Mouse (Mus musculus) left cerebral cortex, adult 2 months (tissue): ENCODE data around the gene Tlr3. TPM values are rescaled to one million over a fixed set of nuclear protein-coding genes. Genes with fewer than 3 reads are reported as not detected.
A peak's percentile ranks its signal among the peaks of the same experiment; 100 is the strongest.

Experiments used
- DNase-seq, 2 experiments: peaks; one replicate each; pipeline ENCODE4 v3.0.0; 2021 to 2022; ENCODE audit warnings: low spot score in 2 of 2, mixed read lengths in 1 of 2; ENCODE audit errors: extremely low spot score in 1 of 2
- H3K27ac ChIP-seq: fragments of 200-600 bp; 2 replicates; pipeline ENCODE4 v1.8.1; 2022
- H3K4me3 ChIP-seq: fragments of 200-600 bp; 2 replicates; pipeline ENCODE4 v1.8.1; 2022
- CTCF ChIP-seq: fragments of 200-600 bp; IDR thresholded peaks from 2 replicates; pipeline ENCODE4 v1.8.1; 2022; ENCODE audit warnings: antibody characterized with exemption, mild to moderate bottlenecking, moderate library complexity
- intact Hi-C: fragments of 180-260 bp; cut with DNase I; formaldehyde crosslinking; loops from one replicate; pipeline ENCODE4 v1.15.1; 2025
- long read RNA-seq, 2 experiments: library from polyadenylated mRNA; stranded (forward); transcript quantifications; one replicate each; pipeline ENCODE4 v2.0.0; 2021; ENCODE audit warnings: borderline mapping rate in 2 of 2
- total RNA-seq, 2 experiments: library from RNA; stranded (reverse); gene quantifications; 2 replicates each; pipeline ENCODE4 v1.2.3; 2021

Gene Tlr3
- total RNA-seq, result 1 to 10 TPM; 8.7 to 8.8 TPM
- long read RNA-seq, experiment 1, full-length matches to known transcripts, result 2 of 8 reads
- long read RNA-seq, experiment 1, partial matches to known transcripts, result 2 of 8 reads
- long read RNA-seq, experiment 1, other reads (novel, unspliced or antisense), result 4 of 8 reads
- long read RNA-seq, experiment 2, partial matches to known transcripts, result 0 of 6 reads
- long read RNA-seq, experiment 2, other reads (novel, unspliced or antisense), result 6 of 6 reads

DNA sequence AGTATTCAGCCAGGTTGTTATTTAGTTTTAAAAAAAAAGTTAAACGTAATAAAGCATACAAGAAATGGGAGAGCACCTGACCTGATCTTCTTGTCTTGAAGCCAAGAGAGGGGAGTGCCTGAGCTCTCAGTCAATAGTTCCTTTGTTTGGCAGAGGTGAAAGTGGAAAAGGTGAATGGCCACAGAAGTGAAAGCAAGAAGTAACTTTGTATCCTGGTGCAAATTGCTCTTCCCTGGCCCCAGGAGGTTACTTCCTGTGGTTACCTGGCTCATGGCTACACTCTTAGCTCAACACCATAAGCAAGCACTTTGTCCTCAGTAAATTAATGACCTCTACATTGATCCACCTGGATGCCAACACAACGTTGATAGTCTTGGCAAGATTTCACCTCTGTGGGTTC lies at the start of gene Tlr3:
Tlr3 (minus strand) TSS at position 199 of the 400 bp plus-strand sequence.
- intact Hi-C loops, result no loop called here
- TF ChIP-seq CTCF, result no peak
- peak within 1 kb of the TSS; percentile 58 for H3K4me3 ChIP-seq
- DNase-seq, result no peak
- H3K27ac ChIP-seq, result peak within 1 kb of the TSS; percentile 81

DNA sequence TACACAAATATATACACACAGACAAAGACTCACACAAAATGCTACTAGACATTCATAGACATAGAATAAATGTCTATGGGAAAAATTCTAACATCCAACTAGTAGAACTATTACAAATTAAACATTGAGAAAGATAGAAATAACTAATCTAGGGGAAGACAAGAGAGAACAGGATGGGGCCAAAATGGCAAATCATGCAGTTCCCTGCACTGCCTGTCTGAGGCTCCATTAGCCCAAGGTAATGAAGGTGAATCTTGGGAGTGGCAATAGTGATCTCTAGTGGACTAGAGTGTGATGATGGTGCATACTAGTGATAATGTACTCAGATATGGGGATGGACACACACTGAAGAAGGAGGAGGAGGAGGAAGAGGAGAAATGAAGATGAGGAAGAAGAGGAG lies 47.0 kb upstream of the Tlr3 start:
- H3K27ac ChIP-seq, result no peak overlapping the region
- H3K4me3 ChIP-seq, result no peak overlapping the region
- intact Hi-C loops, result no loop called here
- TF ChIP-seq CTCF, result no peak; the same call in 1 of the 2 replicates
- DNase-seq, result no peak

DNA sequence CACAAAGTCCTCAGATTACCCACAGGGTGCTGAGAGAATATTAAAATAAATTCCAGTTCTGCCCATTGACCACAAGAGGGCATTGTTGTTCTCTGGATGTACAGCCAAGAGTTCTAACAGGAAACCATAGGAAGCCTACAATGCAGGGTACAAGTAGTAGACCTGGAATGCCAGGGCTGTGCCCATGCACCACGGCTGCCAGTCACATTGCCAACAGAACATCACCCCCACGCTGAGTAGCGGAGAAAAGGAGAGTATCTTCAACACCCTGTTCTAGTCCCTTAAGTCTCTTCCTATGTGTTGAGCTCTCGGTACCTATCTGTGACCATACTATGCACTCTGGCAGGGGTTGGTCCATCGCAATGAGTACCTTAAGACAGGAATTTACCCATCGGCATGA lies 43.5 kb upstream of the Tlr3 start:
- DNase-seq, result peak; percentile 41 to 54
- H3K4me3 ChIP-seq, result no peak overlapping the region
- no peak overlapping the region for H3K27ac ChIP-seq
- intact Hi-C loops, result loop anchor here (1.0 to 5.0 kb wide), 3 partner anchors 263 to 483 kb away; no protein-coding TSS in a partner anchor
- TF ChIP-seq CTCF, result peak; percentile 88

DNA sequence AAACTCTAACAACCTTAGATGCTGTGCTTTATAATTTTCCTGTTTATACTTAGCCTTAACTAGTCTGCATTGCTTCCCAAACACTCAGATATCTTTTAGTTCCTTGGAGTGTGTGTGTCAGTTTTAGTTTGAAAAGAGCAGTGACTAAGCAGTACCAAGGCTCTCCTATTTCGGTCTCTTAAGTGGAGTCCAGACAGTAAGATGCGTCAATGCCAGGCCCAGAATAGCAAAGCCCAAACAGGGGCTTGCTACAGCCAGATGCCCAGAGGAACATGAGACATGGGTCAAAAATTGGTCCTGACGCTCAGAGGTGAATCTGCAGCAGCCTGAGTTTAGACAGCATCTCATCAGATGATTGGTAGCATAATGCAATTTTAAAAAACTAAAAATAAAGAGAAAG lies 41.2 kb upstream of the Tlr3 start:
- DNase-seq, result peak in 1 of 2 experiments; percentile 19
- intact Hi-C loops, result loop anchor here (2.0 to 5.0 kb wide), 4 partner anchors 107 to 485 kb away; no protein-coding TSS in a partner anchor
- H3K4me3 ChIP-seq, result no peak overlapping the region
- no peak for TF ChIP-seq CTCF
- H3K27ac ChIP-seq, result no peak overlapping the region

DNA sequence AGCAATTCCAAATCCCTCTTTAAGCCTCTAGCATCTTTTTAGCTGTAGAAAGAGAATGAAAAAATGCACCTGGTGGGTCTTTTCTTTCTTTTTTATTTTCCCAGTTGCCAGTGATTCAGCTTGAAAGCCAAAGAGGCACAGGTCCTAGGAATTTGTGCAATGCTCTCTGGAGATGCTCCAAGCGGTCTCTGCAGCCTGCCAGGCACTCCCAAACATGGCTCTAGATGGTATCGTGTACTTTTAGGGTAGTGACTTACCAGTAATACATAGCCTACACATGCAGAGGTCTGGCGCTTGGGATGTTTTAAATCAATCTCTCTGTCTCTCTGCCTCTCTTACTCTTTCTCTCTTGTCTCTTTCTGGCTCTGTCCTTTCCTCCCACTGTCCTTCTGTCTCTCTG lies 38.0 kb upstream of the Tlr3 start:
- Histone ChIP-seq H3K4me3 (no peak overlapping the region), H3K27ac (peak overlapping the region; percentile 10; the same call in 1 of the 2 replicates)
- DNase-seq, result no peak
- intact Hi-C loops, result no loop called here
- TF ChIP-seq CTCF, result no peak

DNA sequence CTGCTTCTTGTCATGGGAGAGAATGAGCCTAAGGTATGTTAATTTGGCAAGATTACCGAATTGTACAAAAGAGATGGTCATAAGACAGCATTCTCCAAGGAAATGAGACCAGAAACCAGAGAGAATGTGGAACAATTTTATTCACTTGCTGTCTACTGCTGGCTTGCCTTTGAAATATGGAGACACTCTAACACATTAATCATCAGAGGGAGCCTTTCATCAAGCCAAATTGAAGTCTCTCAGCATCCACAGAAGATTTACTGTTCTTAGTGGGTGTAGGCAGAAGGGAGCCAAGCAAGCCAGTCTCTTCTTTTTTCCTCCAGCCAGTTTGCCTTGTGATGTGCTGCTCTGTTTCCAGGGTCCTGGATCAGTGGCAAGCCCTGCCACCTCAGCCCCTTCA lies 37.4 kb upstream of the Tlr3 start:
- TF ChIP-seq CTCF, result no peak
- Histone ChIP-seq H3K27ac (peak overlapping the region; percentile 10; the same call in 1 of the 2 replicates), H3K4me3 (no peak overlapping the region)
- DNase-seq, result no peak
- intact Hi-C loops, result no loop called here

DNA sequence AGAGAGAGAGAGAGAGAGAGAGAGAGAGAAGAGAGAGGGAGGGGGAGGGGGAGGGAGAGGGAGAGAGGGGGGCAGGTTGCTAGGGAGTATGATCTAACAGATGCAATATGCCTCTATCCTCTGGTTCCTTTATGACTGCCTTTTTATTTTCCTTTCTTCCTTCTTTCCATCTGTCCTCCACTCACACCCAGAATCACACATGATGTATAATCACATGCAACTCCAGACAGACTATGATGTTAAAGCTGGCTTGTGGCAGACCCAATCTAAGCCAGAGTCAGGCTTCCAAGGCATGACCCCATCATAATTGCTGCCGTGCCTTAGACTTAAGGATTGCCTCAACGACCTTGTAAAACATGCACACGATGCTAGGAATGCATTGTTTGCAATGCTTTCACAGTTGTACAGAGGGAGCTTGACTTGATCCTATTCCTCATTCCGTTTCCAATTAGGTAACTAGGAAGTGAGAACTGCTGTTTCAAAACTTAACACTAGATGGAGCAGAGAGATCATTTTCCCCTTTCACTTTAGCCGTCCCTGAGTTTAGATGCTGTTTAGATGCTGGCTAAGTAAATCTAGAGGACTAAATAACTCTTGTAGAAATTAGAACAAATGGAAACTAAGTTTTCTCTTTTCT lies 28.1 kb upstream of the Tlr3 start:
- peak overlapping the region; percentile 53; the same call in 1 of the 2 replicates for H3K27ac ChIP-seq
- TF ChIP-seq CTCF, result peak; percentile 78
- no peak for DNase-seq

DNA sequence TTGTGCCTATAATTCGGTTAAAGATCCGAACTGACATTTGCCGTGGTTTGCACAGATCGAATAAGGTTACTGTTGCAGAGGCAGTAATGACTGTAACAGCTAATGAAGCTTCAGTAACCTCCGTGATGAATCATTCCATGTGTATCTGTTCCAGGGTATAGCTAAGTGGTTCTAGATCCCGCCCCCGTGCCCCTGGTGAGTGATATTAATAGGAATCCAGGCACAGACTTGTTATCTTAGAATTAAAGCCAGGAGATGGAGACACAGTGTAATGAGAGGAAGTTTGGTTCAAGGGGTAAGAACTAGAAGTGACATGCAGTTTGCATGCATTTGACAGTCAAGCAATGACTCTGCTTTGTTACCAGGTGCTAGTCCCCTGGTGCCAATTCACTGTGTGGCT lies 9.3 kb upstream of the Tlr3 start:
- no peak overlapping the region for H3K27ac ChIP-seq
- TF ChIP-seq CTCF, result no peak
- intact Hi-C loops, result no loop called here
- DNase-seq, result no peak
- no peak overlapping the region for H3K4me3 ChIP-seq

More for the DNA sequence above, 28.1 kb upstream of the Tlr3 start:
- intact Hi-C loops, result loop anchor here (1.0 to 10.0 kb wide), 2 partner anchors 495 to 796 kb away; partner anchors contain the start of gene Ccdc110
- H3K4me3 ChIP-seq, result no peak overlapping the region

DNA sequence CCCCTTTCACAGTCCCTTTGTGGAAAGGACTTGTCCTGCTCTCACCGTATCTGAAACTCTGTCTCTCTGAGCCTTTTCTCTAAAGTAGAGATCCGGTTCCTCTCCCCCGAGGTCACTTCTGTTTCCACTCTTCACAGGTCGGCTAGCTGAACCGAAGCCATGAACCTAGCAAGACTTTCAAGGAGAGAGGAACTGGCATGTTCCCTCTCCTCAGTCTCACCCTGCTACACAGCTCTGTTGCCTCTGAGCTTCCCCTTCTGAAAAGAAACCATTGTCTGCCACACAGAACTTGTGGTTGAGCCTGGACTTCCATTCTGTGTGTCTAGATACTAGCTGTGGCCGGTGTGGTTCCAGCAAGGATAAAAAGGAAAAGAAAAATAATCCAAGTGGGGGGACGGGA lies 4.1 kb upstream of the Tlr3 start:
- DNase-seq, result no peak
- TF ChIP-seq CTCF, result no peak
- intact Hi-C loops, result no loop called here
- no peak overlapping the region for H3K27ac ChIP-seq
- H3K4me3 ChIP-seq, result no peak overlapping the region

DNA sequence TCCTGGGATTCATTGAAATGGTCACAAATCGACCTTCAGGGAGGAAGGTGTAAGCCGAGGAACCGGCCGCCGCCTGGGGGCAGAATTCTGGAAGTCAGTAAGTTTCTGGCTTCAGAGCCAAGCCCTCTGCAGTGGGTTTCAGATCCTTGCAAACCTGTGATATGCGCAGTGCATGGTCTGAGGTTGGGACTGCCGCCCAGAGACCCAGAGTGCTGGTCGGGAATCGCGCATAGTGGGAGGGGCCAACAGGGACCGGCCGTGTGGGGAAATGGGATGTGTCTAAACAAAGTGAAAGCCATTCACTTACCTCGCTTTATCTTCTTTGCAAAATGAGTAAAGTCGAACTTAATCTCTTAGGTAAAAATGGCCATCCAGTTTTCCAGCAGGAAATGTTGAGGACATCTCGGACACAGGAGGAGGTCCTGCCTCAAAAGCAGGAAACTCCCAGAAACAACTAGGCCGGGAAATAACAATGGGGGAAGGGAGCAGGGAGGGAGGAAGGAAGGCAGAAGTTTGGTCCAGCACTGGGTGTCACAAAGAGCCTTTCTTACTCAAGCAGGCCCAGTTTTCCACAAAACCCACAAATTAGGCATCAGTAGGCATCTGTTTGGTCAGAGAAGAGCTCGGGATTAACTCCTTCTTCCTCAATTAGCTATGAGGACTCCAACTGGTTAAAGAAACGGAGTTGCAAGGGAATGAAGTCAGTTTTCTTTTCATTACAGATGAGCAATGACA lies 567 bp downstream of the Tlr3 start:
- H3K4me3 ChIP-seq, result peak overlapping the region; percentile 58
- peak; percentile 41 for TF ChIP-seq CTCF
- intact Hi-C loops, result no loop called here
- peak; percentile 28 to 32 for DNase-seq
- peak overlapping the region; percentile 81 for H3K27ac ChIP-seq

DNA sequence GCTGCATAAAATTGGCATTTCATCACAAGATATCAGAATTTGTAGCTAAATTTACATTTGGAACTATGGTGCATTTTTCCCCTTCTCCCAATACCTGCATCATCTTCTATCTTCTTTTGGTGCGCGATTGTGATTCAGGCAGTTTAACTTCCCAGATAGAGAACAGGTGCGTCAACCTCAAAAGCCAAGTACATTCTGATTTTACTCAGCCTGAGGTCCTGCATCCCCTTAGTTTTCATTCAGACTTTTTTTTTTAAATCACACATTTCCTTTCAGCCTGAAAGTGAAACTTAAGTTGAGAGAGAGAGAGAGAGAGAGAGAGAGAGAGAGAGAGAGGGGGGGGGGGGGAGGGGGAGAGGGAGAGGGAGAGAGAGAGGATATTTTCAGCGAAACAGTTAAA lies 1.2 kb downstream of the Tlr3 start:
- no peak overlapping the region; the same call in 1 of the 2 replicates for H3K27ac ChIP-seq
- intact Hi-C loops, result no loop called here

DNA sequence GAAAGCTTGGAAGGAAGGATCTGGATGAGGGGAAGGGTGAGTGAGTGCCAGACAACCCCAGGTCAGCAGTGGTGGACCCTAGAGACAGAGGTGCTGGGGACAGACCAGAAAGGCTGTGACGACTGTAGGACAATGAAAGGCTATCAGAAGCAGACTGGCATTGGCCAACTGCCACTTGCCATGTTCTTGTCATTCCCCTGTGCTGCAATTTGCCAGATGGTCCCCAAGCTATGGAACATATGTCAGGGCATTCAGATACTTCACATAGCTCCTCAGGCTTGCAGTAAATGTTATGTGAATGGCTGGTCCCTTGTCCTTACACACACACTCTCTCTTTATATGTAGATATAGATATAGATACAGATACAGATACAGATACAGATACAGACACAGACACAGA lies 27.6 kb downstream of the Tlr3 start:
- intact Hi-C loops, result no loop called here
- H3K27ac ChIP-seq, result no peak overlapping the region
- no peak for DNase-seq
- no peak overlapping the region for H3K4me3 ChIP-seq
- no peak for TF ChIP-seq CTCF

More for the DNA sequence above, 1.2 kb downstream of the Tlr3 start:
- DNase-seq, result no peak
- peak overlapping the region; percentile 58 for H3K4me3 ChIP-seq
- TF ChIP-seq CTCF, result no peak
